Comparison of ENCODE assay signal across 31 mouse cellular contexts in the genomic region with DNA sequence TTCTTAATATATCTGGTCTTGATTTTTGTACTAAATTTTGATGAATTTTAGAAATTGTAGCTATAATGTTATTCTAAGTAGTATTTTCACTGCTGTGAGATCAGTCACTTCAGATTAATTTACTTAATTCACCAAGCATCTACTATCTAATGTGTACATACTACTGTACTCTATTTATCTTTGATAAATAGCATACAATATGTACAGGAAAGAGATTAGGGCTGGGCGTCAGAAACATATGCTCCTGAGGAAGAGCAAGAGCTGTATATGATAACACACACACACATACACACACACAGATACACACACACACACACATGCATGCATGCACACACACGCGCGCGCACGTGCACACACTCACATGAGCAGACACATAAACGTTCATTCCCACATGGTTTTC.
"Had no signal": no experiment of that assay in that cellular context is flagged by ENCODE, and none has a peak within 500 bp of the region (broad histone marks: within the 10 kb centered on the region; RNA-seq: fewer than 3 reads in every experiment).

No protein-coding gene starts in this region.

- H3K27me3 ChIP-seq: limb, embryonic 13.5 days; limb, embryonic 15.5 days; liver, embryonic 12.5 days; liver, embryonic 13.5 days; liver, embryonic 15.5 days; lung, embryonic 15.5 days; megakaryocyte, embryonic 14.5 days; midbrain, embryonic 12.5 days; midbrain, embryonic 15.5 days; neural tube, embryonic 13.5 days had no signal

- H3K4me3 ChIP-seq: left cerebral cortex, adult 2 months; limb, embryonic 10.5 days; limb, embryonic 12.5 days; limb, embryonic 13.5 days; limb, embryonic 15.5 days; liver, embryonic 12.5 days; liver, embryonic 13.5 days; liver, embryonic 15.5 days; lung, embryonic 15.5 days; megakaryocyte, embryonic 14.5 days; midbrain, embryonic 10.5 days; midbrain, embryonic 12.5 days; midbrain, embryonic 15.5 days; myocyte; neural tube, embryonic 13.5 days had no signal

- H3K36me3 ChIP-seq: limb, embryonic 10.5 days; limb, embryonic 12.5 days; limb, embryonic 13.5 days; limb, embryonic 15.5 days; liver, embryonic 12.5 days; liver, embryonic 13.5 days; liver, embryonic 15.5 days; lung, embryonic 15.5 days; midbrain, embryonic 10.5 days; midbrain, embryonic 12.5 days; midbrain, embryonic 15.5 days; neural tube, embryonic 13.5 days had no signal

- H3K9me3 ChIP-seq: limb, embryonic 10.5 days; limb, embryonic 12.5 days; limb, embryonic 13.5 days; limb, embryonic 15.5 days; liver, embryonic 12.5 days; liver, embryonic 13.5 days; liver, embryonic 15.5 days; lung, embryonic 15.5 days; megakaryocyte, embryonic 14.5 days; midbrain, embryonic 10.5 days; midbrain, embryonic 12.5 days; midbrain, embryonic 15.5 days; neural tube, embryonic 13.5 days had no signal

- H3K4me1 ChIP-seq: limb, embryonic 10.5 days; limb, embryonic 12.5 days; limb, embryonic 13.5 days; limb, embryonic 15.5 days; liver, embryonic 12.5 days; liver, embryonic 13.5 days; liver, embryonic 15.5 days; midbrain, embryonic 10.5 days; midbrain, embryonic 12.5 days; midbrain, embryonic 15.5 days had no signal

- ATAC-seq: liver, embryonic 12.5 days; liver, postnatal 0 days; lung, postnatal 0 days; midbrain, embryonic 15.5 days; midbrain, embryonic 16.5 days had no signal

- DNase-seq: left cerebral cortex, postnatal 4 days; liver; liver, embryonic 13.5 days; liver, postnatal 0 days; lung, adult 18-20 months; lung, adult 2 months; lung, embryonic 14.5 days; lung, postnatal 10 days; lung, postnatal 14 days; lung, postnatal 36 days; lung, postnatal 4 days; midbrain, embryonic 14.5 days had no signal

- H3K4me2 ChIP-seq: limb, embryonic 12.5 days; limb, embryonic 13.5 days; limb, embryonic 15.5 days; liver, embryonic 11.5 days; liver, embryonic 12.5 days; liver, embryonic 13.5 days; liver, embryonic 15.5 days; lung, embryonic 14.5 days; lung, embryonic 15.5 days; midbrain, embryonic 12.5 days; midbrain, embryonic 15.5 days; neural tube, embryonic 13.5 days had no signal

- H3K9ac ChIP-seq: limb, embryonic 12.5 days; limb, embryonic 13.5 days; limb, embryonic 15.5 days; liver, embryonic 12.5 days; liver, embryonic 13.5 days; liver, embryonic 14.5 days; liver, embryonic 15.5 days; liver, postnatal 0 days; lung, embryonic 14.5 days; lung, embryonic 15.5 days; midbrain, embryonic 12.5 days; midbrain, embryonic 15.5 days; neural tube, embryonic 13.5 days had no signal

- H3K27ac ChIP-seq: left cerebral cortex, adult 2 months; limb, embryonic 10.5 days; limb, embryonic 12.5 days; limb, embryonic 13.5 days; limb, embryonic 15.5 days; liver, embryonic 12.5 days; liver, embryonic 13.5 days; liver, embryonic 14.5 days; liver, embryonic 15.5 days; lung, embryonic 15.5 days; macrophage; midbrain, embryonic 10.5 days; midbrain, embryonic 12.5 days; midbrain, embryonic 15.5 days; neural tube, embryonic 13.5 days had no signal
